Mouse (Mus musculus): ENCODE results near the gene Stk25. TPM values are rescaled to one million over a fixed set of nuclear protein-coding genes. Genes with fewer than 3 reads are reported as not detected.
"Not testable (repeated sequence)": the region's sequence is repeated elsewhere in the genome, so short reads cannot be mapped to it uniquely, and the experiment has no call there.

The Stk25 gene
- polyA plus RNA-seq (2015; fragmentation: Nextera tagmentation; extraction: Ambion mirVana), result 132 and 138 TPM in 2 replicates

DNA sequence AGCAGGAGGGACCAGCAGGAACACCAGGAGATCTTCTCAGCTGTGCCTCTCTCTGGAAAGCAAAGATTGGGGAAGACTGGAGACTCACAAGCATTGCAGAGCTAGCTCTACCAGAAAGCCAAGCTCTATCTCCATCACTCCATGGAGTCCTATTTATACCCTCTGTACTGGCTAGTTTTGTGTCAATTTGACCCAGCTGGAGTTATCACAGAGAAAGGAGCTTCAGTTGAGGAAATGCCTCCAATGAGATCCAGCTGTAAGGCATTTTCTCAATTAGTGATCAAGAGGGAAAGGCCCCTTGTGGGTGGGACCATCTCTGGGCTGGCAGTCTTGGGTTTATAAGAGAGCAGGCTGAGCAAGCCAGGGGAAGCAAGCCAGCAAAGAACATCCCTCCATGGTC lies at the start of gene Stk25:
TSS of gene Stk25 (minus strand) at position 101 of the 400 bp plus-strand sequence.
- not testable (repeated sequence) for H3K9ac ChIP-seq; H3K4me1 ChIP-seq; H3K4me2 ChIP-seq; H3K36me3 ChIP-seq; H3K9me3 ChIP-seq; H3K27me3 ChIP-seq (replicated peaks); ATAC-seq (ENCODE audit: extremely low read depth, insufficient number of reproducible peaks, low FRiP score, low TSS enrichment); H3K27ac ChIP-seq (replicated peaks); H3K4me3 ChIP-seq

DNA sequence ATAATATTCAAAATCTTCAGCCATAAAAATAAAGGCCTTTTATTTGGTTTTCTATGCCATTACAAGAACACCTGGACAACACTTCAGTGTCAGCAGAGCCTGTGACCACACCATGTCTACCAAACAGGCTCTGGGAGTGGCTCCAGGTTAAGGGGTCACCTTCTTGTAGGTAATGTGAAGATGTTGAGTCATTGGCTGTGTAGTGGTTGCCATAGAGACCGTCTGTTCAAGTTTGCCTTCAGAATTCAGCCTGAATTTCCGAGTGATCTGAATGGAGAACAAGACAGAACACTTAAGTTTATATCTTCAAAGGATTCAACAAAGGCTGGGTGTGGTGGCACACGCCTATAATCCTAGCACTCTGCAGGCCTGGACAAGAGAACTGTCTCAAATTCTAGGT lies 46.9 kb upstream of the Stk25 start:
- Histone ChIP-seq H3K4me2 (no peak overlapping the region), H3K4me3 (no peak overlapping the region), H3K27ac (replicated peaks) (no peak overlapping the region), H3K27me3 (replicated peaks) (no peaks in the 10 kb centered on the region), H3K36me3 (peaks cover 53% of the 10 kb centered on the region), H3K9ac (no peak overlapping the region), H3K4me1 (no peaks in the 10 kb centered on the region), H3K9me3 (no peaks in the 10 kb centered on the region)
- 66% methylated on average over 3 of the region's 3 CpGs for WGBS
- ATAC-seq (ENCODE audit: extremely low read depth, insufficient number of reproducible peaks, low FRiP score, low TSS enrichment), result no peak

DNA sequence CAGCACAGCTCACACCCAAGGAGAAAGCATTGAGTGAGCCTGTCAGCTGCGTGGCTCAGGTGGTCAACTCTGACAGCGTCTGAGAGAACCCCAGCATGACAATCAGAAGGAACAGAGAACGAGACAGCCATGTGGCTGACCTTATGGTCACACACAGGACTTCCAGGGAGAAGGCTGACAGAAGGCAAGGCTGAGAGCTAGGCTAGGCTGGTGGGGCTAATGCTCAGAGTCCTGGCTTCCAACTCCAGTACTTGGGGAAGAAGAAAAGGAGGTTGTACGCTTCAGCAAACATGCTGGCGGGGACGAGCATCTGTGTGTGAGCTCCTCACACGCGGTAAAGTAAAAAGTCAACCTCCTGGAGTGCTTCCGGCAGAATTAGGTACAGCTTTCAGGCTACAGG lies 45.9 kb upstream of the Stk25 start:
- H3K36me3 ChIP-seq, result peaks cover 53% of the 10 kb centered on the region
- no peak overlapping the region for H3K27ac ChIP-seq (replicated peaks)
- WGBS, result 83% methylated on average over 9 of the region's 9 CpGs
- ATAC-seq (ENCODE audit: extremely low read depth, insufficient number of reproducible peaks, low FRiP score, low TSS enrichment), result no peak
- no peak overlapping the region for H3K4me2 ChIP-seq
- H3K4me3 ChIP-seq, result no peak overlapping the region
- no peaks in the 10 kb centered on the region for H3K9me3 ChIP-seq
- H3K27me3 ChIP-seq (replicated peaks), result no peaks in the 10 kb centered on the region
- H3K4me1 ChIP-seq, result no peaks in the 10 kb centered on the region
- no peak overlapping the region for H3K9ac ChIP-seq

DNA sequence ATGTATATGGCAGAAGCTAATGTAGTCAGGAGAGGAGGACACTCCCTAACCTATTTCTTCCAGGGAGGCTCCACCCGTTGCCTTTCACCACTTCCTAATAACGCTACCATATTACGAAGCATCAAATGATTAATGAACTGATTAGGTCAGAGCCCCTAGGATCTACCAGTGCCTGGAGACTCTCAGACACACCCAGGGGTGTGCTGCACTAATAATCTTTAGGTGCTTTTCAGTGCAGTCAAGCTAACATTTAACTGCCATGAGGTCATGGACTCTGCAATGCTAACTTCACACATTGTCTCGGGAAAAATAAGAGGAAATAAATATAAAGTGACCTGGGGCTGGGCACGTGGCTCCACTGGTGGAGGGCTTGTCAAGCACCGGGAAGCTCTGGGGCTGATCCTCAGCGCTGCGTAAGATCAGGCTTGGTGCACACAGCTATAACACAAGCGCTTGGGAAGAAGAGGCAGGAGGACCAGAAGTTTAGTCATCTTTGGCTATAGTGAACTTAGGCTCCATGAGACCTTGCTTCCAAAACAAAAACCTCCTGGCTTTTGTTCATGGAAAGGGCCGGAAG lies 45.1 kb upstream of the Stk25 start:
- Histone ChIP-seq H3K4me3 (no peak overlapping the region), H3K27me3 (replicated peaks) (no peaks in the 10 kb centered on the region), H3K4me1 (no peaks in the 10 kb centered on the region), H3K27ac (replicated peaks) (no peak overlapping the region), H3K9ac (no peak overlapping the region), H3K36me3 (peaks cover 51% of the 10 kb centered on the region), H3K9me3 (no peaks in the 10 kb centered on the region), H3K4me2 (no peak overlapping the region)
- 88% methylated on average over 10 of the region's 10 CpGs for WGBS
- ATAC-seq (ENCODE audit: extremely low read depth, insufficient number of reproducible peaks, low FRiP score, low TSS enrichment), result no peak

DNA sequence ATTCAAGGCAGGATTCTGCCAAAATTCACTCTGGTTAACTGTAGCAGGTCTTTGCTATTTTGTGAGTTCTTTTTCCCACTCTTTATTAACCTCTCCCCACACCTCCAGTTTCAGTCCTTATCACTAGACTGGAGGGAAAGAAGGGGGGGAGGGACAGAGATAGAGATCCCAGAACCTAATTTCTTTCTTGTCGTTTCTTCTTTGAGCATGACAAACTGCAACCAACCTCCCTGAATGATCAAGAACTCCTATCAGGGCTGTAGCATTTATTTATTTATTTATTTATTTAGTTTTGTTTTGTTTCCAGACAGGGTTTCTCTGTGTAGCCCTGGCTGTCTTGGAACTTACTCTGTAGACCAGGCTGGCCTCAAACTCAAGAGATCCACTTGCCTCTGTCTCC lies 43.6 kb upstream of the Stk25 start:
- Histone ChIP-seq H3K9me3 (no peaks in the 10 kb centered on the region), H3K36me3 (peaks cover 42% of the 10 kb centered on the region), H3K4me1 (peaks cover 10% of the 10 kb centered on the region), H3K27me3 (replicated peaks) (no peaks in the 10 kb centered on the region), H3K4me2 (no peak overlapping the region), H3K9ac (no peak overlapping the region), H3K4me3 (no peak overlapping the region), H3K27ac (replicated peaks) (no peak overlapping the region)
- ATAC-seq (ENCODE audit: extremely low read depth, insufficient number of reproducible peaks, low FRiP score, low TSS enrichment), result no peak
- 68% methylated on average over 1 of the region's 1 CpGs for WGBS

DNA sequence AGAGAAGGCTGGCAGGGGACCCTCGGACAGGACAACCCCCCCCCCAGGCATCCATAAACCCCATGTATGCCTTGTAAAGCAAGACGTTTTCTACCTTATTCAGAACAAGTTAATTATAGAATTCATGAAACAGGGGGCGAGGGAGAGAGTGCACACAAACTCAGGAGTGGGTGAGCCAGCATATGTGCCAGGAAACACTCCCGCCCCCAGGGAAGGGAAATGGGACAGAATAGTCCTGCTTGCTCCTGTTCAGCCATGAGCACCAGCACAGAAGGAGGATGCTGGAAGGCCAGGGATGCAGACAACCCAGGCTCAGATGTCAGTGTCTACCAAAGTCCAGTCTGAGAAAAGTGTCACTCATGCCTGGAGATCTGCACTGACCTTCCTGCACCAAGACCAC lies 40.7 kb upstream of the Stk25 start:
- WGBS, result 66% methylated on average over 4 of the region's 4 CpGs
- Histone ChIP-seq H3K9ac (no peak overlapping the region), H3K4me1 (peaks cover 35% of the 10 kb centered on the region), H3K4me3 (no peak overlapping the region), H3K27me3 (replicated peaks) (no peaks in the 10 kb centered on the region), H3K36me3 (peaks cover 35% of the 10 kb centered on the region), H3K9me3 (no peaks in the 10 kb centered on the region), H3K4me2 (no peak overlapping the region), H3K27ac (replicated peaks) (no peak overlapping the region)
- ATAC-seq (ENCODE audit: extremely low read depth, insufficient number of reproducible peaks, low FRiP score, low TSS enrichment), result no peak

DNA sequence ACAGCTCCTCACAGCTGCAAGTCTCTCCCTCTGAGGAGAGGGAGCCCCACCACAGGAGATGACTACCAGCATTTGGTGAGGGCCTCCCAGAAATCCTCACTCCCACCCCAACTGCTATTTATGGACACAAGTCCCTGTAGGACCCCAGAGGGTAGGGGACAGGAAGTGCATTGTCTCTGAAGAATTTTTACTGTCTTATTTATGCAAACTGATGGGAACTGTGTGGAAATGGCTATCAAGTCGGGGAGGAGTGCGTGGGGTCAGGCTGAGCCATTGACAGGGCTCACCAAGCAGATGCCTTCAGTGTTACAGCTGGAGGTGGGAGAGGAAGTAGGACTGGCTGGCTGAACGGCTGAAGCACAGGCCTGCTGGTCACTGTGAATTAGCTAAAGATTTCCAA lies 38.9 kb upstream of the Stk25 start:
- Histone ChIP-seq H3K9ac (0 out of 2 replicates have a peak overlapping the region, but pooled peaks have one; percentile 19), H3K27me3 (replicated peaks) (no peaks in the 10 kb centered on the region), H3K4me2 (no peak overlapping the region), H3K4me1 (peaks cover 41% of the 10 kb centered on the region), H3K36me3 (peaks cover 27% of the 10 kb centered on the region), H3K9me3 (no peaks in the 10 kb centered on the region), H3K4me3 (no peak overlapping the region), H3K27ac (replicated peaks) (peak overlapping the region; percentile 70)
- no peak for ATAC-seq (ENCODE audit: extremely low read depth, insufficient number of reproducible peaks, low FRiP score, low TSS enrichment)
- WGBS, result 33% methylated on average over 3 of the region's 3 CpGs

DNA sequence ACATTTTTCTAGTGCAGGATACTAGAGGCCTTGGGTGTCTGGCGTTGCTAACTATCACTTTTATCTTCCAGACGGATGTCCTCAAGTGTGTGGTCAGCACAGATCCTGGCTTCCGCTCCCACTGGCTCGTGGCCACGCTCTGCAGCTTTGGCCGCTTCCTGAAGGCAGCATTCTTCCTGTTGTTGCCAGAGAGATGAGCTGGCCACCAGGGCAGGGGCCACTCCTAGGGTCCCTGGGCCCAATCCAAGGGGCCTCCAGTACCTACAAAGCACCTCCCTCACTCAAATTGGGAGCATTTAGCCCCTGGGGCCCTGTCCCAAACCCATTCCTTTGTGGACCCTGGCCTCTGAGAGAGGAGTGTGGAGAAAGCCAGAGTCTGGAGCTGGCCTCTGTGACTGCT lies 36.5 kb upstream of the Stk25 start:
- Histone ChIP-seq H3K27ac (replicated peaks) (peak overlapping the region; percentile 48), H3K27me3 (replicated peaks) (no peaks in the 10 kb centered on the region)
- 43% methylated on average over 6 of the region's 6 CpGs for WGBS

DNA sequence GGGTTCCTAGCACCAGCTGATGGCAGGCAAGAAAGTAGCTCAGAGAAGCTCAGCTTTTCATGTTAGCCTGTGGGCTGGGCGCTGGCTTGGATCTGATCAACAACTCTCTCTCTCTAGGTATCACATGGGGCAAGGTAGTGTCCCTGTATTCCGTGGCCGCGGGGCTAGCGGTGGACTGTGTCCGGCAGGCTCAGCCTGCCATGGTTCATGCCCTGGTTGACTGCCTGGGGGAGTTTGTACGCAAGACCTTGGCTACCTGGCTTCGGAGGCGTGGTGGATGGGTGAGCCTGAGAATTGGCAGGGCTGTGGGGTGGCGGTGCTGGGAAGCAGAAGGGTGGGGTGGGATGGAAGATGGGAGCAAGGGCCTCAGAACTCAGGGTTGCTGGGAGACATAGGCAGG lies 35.5 kb upstream of the Stk25 start:
- no peak overlapping the region for H3K4me3 ChIP-seq
- no peak for ATAC-seq (ENCODE audit: extremely low read depth, insufficient number of reproducible peaks, low FRiP score, low TSS enrichment)
- H3K4me1 ChIP-seq, result peaks cover 41% of the 10 kb centered on the region
- no peak overlapping the region for H3K4me2 ChIP-seq
- peaks cover 46% of the 10 kb centered on the region for H3K36me3 ChIP-seq
- 87% methylated on average over 10 of the region's 10 CpGs for WGBS
- no peak overlapping the region for H3K27ac ChIP-seq (replicated peaks)
- no peaks in the 10 kb centered on the region for H3K9me3 ChIP-seq
- H3K27me3 ChIP-seq (replicated peaks), result no peaks in the 10 kb centered on the region
- H3K9ac ChIP-seq, result no peak overlapping the region

More for the DNA sequence above, 36.5 kb upstream of the Stk25 start:
- no peaks in the 10 kb centered on the region for H3K9me3 ChIP-seq
- peaks cover 46% of the 10 kb centered on the region for H3K36me3 ChIP-seq
- peaks cover 41% of the 10 kb centered on the region for H3K4me1 ChIP-seq
- no peak overlapping the region for H3K4me2 ChIP-seq
- no peak overlapping the region for H3K4me3 ChIP-seq
- no peak for ATAC-seq (ENCODE audit: extremely low read depth, insufficient number of reproducible peaks, low FRiP score, low TSS enrichment)
- H3K9ac ChIP-seq, result no peak overlapping the region

DNA sequence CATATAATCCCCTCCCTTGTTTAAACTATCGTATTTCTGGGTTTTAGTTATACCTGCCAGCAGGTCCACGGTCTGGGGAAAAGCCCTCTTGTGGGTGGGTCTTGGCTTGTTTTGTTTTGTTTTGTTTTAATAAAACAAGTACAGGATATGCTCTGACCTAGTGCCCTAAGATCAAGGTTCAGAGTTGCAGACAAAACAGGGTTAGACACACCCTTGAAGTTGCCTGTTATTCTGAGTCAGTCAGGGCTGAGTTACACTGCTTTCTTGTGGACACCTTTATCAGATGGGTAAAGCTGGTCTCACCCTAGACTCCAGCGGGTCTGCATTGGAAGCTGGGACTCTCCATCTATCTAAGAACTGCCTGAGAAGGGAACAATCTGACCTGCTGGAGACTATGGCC lies 35.0 kb upstream of the Stk25 start:
- no peak overlapping the region for H3K27ac ChIP-seq (replicated peaks)
- H3K4me3 ChIP-seq, result no peak overlapping the region
- H3K27me3 ChIP-seq (replicated peaks), result no peaks in the 10 kb centered on the region
- 83% methylated on average over 3 of the region's 3 CpGs for WGBS
- H3K4me1 ChIP-seq, result peaks cover 45% of the 10 kb centered on the region
- H3K36me3 ChIP-seq, result peaks cover 46% of the 10 kb centered on the region
- no peaks in the 10 kb centered on the region for H3K9me3 ChIP-seq
- no peak for ATAC-seq (ENCODE audit: extremely low read depth, insufficient number of reproducible peaks, low FRiP score, low TSS enrichment)
- H3K4me2 ChIP-seq, result no peak overlapping the region
- no peak overlapping the region for H3K9ac ChIP-seq

DNA sequence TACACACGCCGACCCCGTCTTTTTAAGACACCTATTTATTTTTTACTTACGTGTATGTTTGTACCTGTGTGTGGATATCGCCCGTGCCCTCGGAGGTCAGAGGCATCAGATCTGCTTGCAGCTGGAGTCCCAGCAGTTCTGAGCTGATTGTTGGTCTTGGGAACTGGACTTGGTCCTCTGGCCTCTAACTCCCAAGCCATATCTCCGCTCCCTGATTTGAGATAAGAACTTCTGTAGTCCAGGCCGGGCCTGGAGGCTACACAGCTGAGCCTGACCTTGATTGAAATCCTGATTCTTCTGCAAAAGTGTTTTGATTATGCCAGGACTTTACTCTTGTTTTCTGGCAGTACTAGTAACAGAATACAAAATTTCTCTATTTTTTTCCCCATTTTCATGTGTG lies 34.3 kb upstream of the Stk25 start:
- ATAC-seq (ENCODE audit: extremely low read depth, insufficient number of reproducible peaks, low FRiP score, low TSS enrichment), result no peak
- peaks cover 48% of the 10 kb centered on the region for H3K4me1 ChIP-seq
- H3K9ac ChIP-seq, result no peak overlapping the region
- no peak overlapping the region for H3K4me2 ChIP-seq
- H3K9me3 ChIP-seq, result no peaks in the 10 kb centered on the region
- H3K36me3 ChIP-seq, result peaks cover 46% of the 10 kb centered on the region
- WGBS, result 77% methylated on average over 9 of the region's 9 CpGs
- no peaks in the 10 kb centered on the region for H3K27me3 ChIP-seq (replicated peaks)
- no peak overlapping the region for H3K4me3 ChIP-seq
- H3K27ac ChIP-seq (replicated peaks), result no peak overlapping the region

DNA sequence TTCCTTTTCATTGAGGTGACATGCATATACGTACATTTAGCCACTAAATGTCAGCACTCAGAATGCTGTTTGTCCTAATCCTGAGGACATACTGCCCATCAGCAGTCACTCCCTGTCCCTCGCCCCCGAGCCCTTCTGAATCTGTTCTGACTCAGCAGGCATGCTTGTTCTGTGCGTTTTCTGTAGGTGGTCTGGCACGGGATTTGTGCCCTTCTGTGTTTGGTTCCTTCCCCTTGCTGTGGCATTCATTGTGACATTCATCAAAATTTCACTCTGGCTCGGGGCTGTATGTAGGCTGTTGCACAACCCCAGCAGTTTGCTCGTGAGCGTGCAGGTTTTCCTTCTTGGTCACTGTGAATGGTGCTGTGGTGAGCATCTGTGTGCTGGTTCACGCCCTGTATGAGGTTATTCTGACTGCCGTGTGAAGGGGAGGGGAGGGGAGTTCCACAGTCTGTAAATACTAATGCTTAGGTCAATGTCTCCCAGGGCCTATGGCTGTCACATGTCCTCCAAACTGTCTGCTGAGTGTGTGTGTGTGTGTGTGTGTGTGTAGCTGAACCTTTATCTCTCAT lies 33.4 kb upstream of the Stk25 start:
- 75% methylated on average over 10 of the region's 10 CpGs for WGBS
- Histone ChIP-seq H3K9ac (no peak overlapping the region), H3K4me2 (no peak overlapping the region), H3K27ac (replicated peaks) (no peak overlapping the region), H3K4me1 (peaks cover 45% of the 10 kb centered on the region), H3K36me3 (peaks cover 46% of the 10 kb centered on the region), H3K9me3 (no peaks in the 10 kb centered on the region), H3K4me3 (no peak overlapping the region), H3K27me3 (replicated peaks) (no peaks in the 10 kb centered on the region)
- no peak for ATAC-seq (ENCODE audit: extremely low read depth, insufficient number of reproducible peaks, low FRiP score, low TSS enrichment)
